Mouse (Mus musculus) macrophage (primary cell): Measurements from ENCODE around the gene Nrg3. TPM values are rescaled to one million over a fixed set of nuclear protein-coding genes. Genes with fewer than 3 reads are reported as not detected.

Experiments
- H3K27ac ChIP-seq: fragments of 350-480 bp; formaldehyde crosslinking; 2 replicates; pipeline ENCODE4 v1.9.0; 2021
- H3K36me3 ChIP-seq: fragments of 350-480 bp; formaldehyde crosslinking; 2 replicates; pipeline ENCODE4 v1.9.0; 2021; ENCODE audit errors: inconsistent target
- H3K4me3 ChIP-seq: fragments of 350-480 bp; formaldehyde crosslinking; 2 replicates; pipeline ENCODE4 v1.9.0; 2021; ENCODE audit errors: inconsistent target
- H3K79me2 ChIP-seq: fragments of 350-480 bp; formaldehyde crosslinking; 2 replicates; pipeline ENCODE4 v1.9.0; 2021; ENCODE audit errors: inconsistent target
- WGBS: methylation state at CpG from one replicate; pipeline ENCODE4 v1.1.7; 2026; ENCODE audit warnings: inconsistent platforms; ENCODE audit not compliant: missing documents; 5-methylcytosine and 5-hydroxymethylcytosine counted together
- polyA plus RNA-seq: library from polyadenylated mRNA; stranded (reverse); fragments of 250-400 nt; gene quantifications from 3 replicates; pipeline ENCODE4 v1.2.4, GENCODE M21; 2018; ENCODE audit warnings: inconsistent platforms

The Nrg3 gene
- polyA plus RNA-seq, 1 experiment from 2014 or later = not detected

DNA sequence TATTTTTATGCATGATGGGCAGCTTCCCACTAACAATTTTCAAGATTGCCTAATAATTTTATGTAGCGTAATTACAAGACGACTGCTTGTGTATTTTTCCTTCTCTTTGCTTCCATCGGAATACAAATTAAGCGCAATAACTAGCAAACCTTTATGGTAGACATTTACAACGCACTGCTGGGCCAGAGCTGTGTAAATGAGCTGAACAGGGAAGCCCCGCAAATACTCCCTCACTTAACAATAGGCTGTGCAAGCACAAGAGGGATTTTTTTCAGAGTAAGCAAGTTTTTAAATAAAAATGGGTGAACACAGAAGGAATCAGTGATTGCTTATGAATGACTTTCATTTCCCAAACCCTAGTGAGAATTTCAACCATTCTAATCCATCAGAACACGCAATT lies 513.5 kb downstream of the Nrg3 start:
- WGBS = 81% methylated on average over 7 of the region's 7 CpGs

GRCm38 (mm10) chr14:38937481-38937880 lies 535.4 kb downstream of the Nrg3 start:
- 83% methylated on average over 1 of the region's 1 CpGs for WGBS
- Histone ChIP-seq H3K27ac (no peak overlapping the region), H3K4me3 (no peak overlapping the region), H3K79me2 (no peaks in the 10 kb centered on the region), H3K36me3 (no peaks in the 10 kb centered on the region)

More for the DNA sequence above, 513.5 kb downstream of the Nrg3 start:
- Histone ChIP-seq H3K27ac (no peak overlapping the region), H3K4me3 (no peak overlapping the region), H3K36me3 (no peaks in the 10 kb centered on the region), H3K79me2 (no peaks in the 10 kb centered on the region)

GRCm38 (mm10) chr14:38936483-38937054 lies 536.3 kb downstream of the Nrg3 start:
- no peaks in the 10 kb centered on the region for H3K79me2 ChIP-seq
- WGBS = 67% methylated on average over 2 of the region's 2 CpGs

DNA sequence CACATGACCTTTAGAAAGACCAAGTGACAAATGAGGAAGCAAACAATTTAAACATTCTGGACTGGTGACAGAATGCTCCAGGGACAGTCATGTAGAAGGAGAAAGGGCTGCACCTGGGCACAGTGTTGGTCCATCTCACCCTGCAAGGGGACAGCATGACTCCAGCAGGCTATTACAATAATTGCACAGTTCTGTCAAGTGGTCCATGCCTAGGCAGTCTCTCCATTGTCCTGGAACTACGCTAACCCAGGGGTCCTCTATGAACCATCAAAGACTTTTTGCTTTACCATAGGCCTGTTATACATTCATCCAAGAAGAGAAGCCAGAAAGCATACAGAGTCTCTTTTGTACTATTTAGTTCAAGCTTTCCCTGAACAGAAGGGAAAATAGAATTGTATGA lies 549.2 kb downstream of the Nrg3 start:
- Histone ChIP-seq H3K4me3 (no peak overlapping the region), H3K79me2 (no peaks in the 10 kb centered on the region), H3K36me3 (no peaks in the 10 kb centered on the region), H3K27ac (no peak overlapping the region)
- 78% methylated on average over 1 of the region's 1 CpGs for WGBS

More at GRCm38 (mm10) chr14:38936483-38937054, 536.3 kb downstream of the Nrg3 start:
- H3K27ac ChIP-seq = no peak overlapping the region
- H3K36me3 ChIP-seq = no peaks in the 10 kb centered on the region
- H3K4me3 ChIP-seq = no peak overlapping the region

DNA sequence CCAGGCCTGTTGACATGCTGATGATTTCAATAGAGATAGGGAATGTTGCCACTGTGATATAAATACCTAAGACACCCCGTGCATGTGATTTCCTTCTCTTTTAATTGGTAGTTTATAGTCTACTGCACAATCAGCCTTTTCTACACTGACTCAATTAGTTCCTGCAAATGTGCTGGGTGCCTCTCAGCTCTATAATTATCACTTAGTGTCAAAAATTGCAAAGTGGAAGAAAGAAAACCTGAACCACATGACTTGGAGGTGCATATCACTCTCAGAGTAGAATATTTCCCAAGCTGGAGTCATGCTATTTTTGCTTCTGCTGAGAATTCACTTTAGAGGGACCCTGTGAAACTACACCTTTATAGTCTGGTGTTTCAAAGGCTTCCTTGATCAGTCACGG lies 552.1 kb downstream of the Nrg3 start:
- WGBS = 72% methylated on average over 2 of the region's 2 CpGs
- no peaks in the 10 kb centered on the region for H3K36me3 ChIP-seq

DNA sequence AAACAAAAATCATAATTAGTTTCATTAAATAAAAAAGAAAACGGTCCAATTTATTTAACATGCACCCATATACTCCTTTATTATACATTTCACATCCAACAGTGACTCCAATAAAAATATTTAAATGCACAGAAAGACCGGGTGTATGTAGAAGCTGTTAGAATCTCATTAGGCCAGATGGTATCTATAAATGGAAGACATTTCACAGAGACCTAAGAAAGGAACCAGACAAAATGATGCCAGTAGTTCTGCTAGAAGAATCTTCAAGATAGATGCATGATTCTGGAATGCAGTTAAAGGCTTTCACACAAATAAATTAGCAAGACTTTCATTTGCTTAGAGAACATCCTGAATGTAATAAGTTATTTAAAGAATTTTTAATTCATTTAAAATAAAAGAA lies 602.3 kb downstream of the Nrg3 start:
- Histone ChIP-seq H3K79me2 (no peaks in the 10 kb centered on the region), H3K36me3 (no peaks in the 10 kb centered on the region), H3K4me3 (no peak overlapping the region), H3K27ac (no peak overlapping the region)
- WGBS = 46% methylated on average over 2 of the region's 2 CpGs

More for the DNA sequence above, 552.1 kb downstream of the Nrg3 start:
- Histone ChIP-seq H3K27ac (no peak overlapping the region), H3K79me2 (no peaks in the 10 kb centered on the region), H3K4me3 (no peak overlapping the region)

DNA sequence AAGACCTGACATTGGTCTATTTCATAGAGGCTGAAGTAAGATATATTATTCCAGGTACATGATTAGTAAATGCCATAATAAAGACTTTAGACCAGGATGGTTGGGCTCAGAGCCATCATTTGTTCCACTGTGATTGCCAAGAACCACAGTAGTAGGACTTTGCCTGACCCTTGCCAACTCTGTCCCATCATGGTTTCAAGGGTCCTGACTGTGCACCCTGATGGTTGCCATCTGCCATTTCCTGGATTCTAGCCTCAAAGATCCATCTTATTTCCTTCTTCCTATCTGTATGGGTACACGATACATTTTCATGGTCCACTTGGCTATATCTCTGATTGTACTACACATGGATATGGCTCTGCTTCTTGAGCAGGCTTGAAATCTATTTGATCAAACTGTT lies 625.3 kb downstream of the Nrg3 start:
- 85% methylated on average over 1 of the region's 1 CpGs for WGBS
- Histone ChIP-seq H3K27ac (no peak overlapping the region), H3K4me3 (no peak overlapping the region), H3K36me3 (no peaks in the 10 kb centered on the region), H3K79me2 (no peaks in the 10 kb centered on the region)

- WGBS = 73% methylated on average over 1 of the region's 1 CpGs
- Histone ChIP-seq H3K36me3 (no peaks in the 10 kb centered on the region), H3K27ac (no peak overlapping the region), H3K4me3 (no peak overlapping the region), H3K79me2 (no peaks in the 10 kb centered on the region)
Measured at GRCm38 (mm10) chr14:38847091-38847490, 625.8 kb downstream of the Nrg3 start.

DNA sequence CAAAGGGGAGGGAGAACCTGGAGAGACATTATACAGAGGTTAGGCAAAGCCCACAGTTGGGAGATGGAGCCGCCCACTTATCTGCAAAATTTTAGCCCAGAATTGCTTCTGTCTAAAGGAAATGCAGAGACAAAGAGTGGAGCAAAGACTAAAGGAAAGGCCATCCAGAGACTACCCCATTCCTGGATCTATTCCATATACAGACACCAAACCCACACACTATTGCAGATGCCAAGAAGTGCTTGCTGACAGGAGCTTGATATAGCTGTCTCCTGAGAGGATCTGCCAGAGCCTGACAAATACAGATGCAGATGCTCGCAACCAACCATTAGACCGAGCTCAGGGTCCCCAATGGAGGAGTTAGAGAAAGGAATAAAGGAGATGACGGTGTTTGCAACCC lies 637.9 kb downstream of the Nrg3 start:
- Histone ChIP-seq H3K79me2 (no peaks in the 10 kb centered on the region), H3K27ac (no peak overlapping the region), H3K36me3 (no peaks in the 10 kb centered on the region), H3K4me3 (no peak overlapping the region)
- WGBS = 71% methylated on average over 4 of the region's 4 CpGs

DNA sequence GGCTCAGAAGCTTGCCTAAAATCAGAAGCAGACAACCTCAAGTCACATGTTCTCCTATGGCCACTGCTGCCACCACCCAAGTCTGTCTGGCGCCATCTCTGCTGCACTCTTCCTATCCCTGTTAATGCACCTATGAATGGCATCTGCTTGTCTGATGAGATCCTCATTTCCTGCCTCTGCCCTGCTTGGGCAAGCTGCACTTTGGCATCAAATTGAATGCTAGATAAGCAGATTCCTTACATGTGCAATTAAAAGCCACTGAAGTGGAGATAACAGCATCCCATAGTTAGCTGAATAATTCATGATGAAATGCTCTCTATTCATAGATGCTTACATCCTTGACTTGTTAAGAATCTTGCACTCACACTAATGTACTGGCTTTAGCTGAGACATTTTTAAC lies 648.0 kb downstream of the Nrg3 start:
- H3K79me2 ChIP-seq = no peaks in the 10 kb centered on the region
- H3K36me3 ChIP-seq = no peaks in the 10 kb centered on the region
- 92% methylated on average over 1 of the region's 1 CpGs for WGBS
- H3K27ac ChIP-seq = no peak overlapping the region
- H3K4me3 ChIP-seq = no peak overlapping the region

DNA sequence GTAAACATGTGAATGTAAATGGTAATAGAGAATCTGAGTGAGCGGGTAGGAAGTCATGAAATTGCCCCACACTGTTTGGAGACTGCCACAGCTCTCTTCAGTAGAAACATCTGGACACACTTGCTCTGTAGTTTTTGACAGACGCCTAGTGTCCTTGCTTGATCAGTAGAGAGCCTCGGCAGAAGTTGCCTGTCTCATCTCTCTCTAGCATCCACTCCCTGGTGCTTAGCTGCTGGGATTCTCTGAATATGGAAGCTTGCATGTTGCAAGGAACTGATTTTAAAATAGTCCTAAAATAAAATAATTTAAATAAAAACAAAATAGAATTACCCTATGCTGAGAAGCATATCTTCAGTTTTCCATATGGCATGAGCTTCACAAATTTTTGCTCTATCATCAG lies 675.9 kb downstream of the Nrg3 start:
- H3K4me3 ChIP-seq = no peak overlapping the region
- H3K79me2 ChIP-seq = no peaks in the 10 kb centered on the region
- no peaks in the 10 kb centered on the region for H3K36me3 ChIP-seq
- 82% methylated on average over 3 of the region's 3 CpGs for WGBS
- H3K27ac ChIP-seq = no peak overlapping the region

DNA sequence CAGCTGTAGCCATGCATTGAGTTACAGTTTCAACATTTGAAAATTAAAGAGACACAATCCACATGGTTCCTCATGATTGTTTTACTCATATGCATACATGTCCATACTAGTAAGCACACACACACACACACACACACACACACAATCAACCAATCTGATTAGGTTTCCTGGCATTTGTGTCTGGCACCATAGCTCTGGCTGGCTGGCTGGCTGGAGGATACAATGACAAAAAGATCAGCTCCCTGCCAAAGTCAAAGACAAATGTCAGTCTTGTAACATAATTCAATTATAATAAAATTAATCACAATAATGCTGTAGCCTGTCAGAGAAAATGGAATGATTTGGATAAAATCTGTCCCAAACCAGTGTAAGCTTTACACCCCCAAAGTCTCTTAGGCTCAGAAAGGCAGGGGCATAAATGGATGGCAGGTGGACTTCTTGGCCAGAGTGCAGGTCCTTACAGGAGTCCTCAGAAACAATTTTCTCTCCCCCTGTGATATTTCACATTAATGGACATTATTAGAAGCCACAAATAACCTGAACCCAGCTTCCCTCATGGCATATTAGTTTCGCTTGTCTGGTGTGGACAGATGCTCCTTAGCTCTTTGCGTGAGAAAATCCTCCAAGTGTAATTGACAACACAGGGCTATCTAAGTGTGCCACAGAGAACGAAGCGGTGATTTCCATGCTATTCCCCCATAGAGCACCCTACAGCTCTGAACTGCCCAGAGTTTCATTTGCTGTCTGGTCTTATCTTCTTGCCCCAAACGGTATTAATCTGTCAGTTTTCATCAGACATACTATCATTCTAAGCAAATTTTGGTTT lies 697.4 kb downstream of the Nrg3 start:
- WGBS = 88% methylated on average over 5 of the region's 5 CpGs
- Histone ChIP-seq H3K4me3 (no peak overlapping the region), H3K79me2 (no peaks in the 10 kb centered on the region), H3K36me3 (no peaks in the 10 kb centered on the region), H3K27ac (no peak overlapping the region)

DNA sequence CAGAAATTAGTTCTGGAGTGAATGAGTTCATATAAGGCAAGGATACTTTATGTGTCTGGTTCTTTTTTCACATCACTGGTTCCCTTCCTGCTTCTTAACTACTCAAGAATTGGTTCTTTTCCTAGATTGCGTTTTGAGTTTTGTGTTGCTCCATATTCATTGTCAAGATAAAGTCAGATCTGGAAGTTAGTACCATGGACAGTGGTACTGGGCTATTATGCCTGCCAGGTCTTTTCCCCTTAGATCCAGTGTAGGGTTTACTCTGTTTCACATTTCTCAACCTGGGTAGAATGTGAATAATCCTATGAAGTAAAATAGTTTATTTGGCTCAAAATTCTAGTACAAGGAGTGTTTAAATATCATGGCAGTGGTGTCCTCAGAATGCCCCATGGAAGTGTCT lies 698.1 kb downstream of the Nrg3 start:
- no peak overlapping the region for H3K4me3 ChIP-seq
- no peaks in the 10 kb centered on the region for H3K36me3 ChIP-seq
- 88% methylated on average over 1 of the region's 1 CpGs for WGBS
- no peaks in the 10 kb centered on the region for H3K79me2 ChIP-seq
- H3K27ac ChIP-seq = no peak overlapping the region

GRCm38 (mm10) chr14:38730465-38730864 lies 742.4 kb downstream of the Nrg3 start:
- Histone ChIP-seq H3K79me2 (no peaks in the 10 kb centered on the region), H3K27ac (no peak overlapping the region), H3K4me3 (no peak overlapping the region), H3K36me3 (no peaks in the 10 kb centered on the region)

- no peaks in the 10 kb centered on the region for H3K79me2 ChIP-seq
- no peak overlapping the region for H3K4me3 ChIP-seq
- no peaks in the 10 kb centered on the region for H3K36me3 ChIP-seq
- 43% methylated on average over 4 of the region's 4 CpGs for WGBS
- H3K27ac ChIP-seq = no peak overlapping the region
Measured at GRCm38 (mm10) chr14:38703894-38704293, 769.0 kb downstream of the Nrg3 start.
